Mouse (Mus musculus): ENCODE results near the gene Gm9903.

Gm9903 gene

GRCm38 (mm10) chr5:33678244-33678643 lies 48.5 kb downstream of the Gm9903 start:
- in situ Hi-C loops (cut with MboI; ENCODE audit: low pct_unique_long_range_greater_than_20kb in 1 of 2, low sequenced_read_pairs in 2 of 2, unreplicated experiment in 1 of 2), result loop anchor here in 1 of 2 experiments (5.0 kb wide), 1 partner anchor 64 kb away; no protein-coding TSS in a partner anchor

DNA sequence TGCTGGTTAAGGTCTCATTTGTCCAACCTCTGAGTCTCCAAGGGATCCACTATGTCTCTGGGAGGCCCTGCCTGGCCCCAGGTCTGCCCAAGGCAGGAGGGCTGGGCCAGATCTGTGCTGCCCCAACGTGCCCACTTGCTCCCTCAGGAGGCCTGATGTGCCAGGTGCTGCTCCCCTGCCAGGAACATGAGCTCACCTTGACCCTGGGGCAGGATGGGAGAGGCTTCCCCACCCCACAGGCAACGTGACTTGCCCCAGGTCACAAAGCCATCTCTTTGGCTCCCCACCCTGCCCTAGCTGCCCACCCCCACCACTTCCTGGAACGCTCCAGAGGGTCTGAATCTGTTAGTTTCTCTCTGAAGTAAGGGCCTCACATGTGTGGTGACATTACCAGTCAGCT lies 51.3 kb downstream of the Gm9903 start:
- in situ Hi-C loops (cut with MboI; ENCODE audit: low pct_unique_long_range_greater_than_20kb in 1 of 2, low sequenced_read_pairs in 2 of 2, unreplicated experiment in 1 of 2), result no loop called here
